Comparison of ENCODE assay signal across 8 mouse cellular contexts in the genomic region with DNA sequence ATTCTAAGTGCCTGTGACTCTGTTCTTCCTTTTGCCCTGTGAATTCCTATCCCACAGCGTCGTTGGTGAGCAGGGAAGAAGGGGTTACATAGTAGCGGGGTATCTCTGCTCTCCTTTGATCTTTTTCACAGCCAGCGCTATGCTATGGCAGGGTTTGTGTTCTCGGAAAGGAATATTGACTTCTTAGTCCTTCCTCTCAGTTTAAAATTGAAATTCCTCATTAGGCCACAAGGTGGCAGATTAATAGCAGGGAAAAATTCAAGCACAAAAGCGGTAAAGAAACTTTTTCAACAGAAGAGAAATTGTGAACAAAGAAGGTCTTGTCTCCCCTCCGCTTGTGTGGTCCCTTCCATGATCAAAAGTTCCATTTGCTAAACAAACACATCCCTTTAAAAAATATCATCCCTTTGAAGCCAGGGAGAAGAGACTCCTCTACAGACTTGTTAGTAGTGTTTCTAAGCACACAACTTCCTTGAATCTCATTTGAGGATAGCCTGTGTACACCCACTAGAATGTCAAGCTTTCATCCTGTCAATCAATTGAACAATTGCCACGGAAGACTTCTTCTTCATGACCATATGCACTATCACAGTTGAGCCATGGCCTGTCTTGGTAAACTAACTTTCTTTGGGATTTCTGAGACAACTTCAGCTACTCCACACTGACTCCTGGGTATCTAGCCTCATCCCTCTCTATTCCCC.
A peak's percentile ranks its signal among the peaks of the same experiment; 100 is the strongest.
DNase-seq lines count a peak whose midpoint lies in the region; ATAC-seq and TF ChIP-seq lines count a peak whose summit lies in the region.

No protein-coding gene starts in this region.

- no peak overlapping the region for H3K4me3 ChIP-seq in MEL (ENCODE audit: control insufficient read depth in 1 of 2, insufficient read depth in 1 of 2, low read depth in 2 of 2, low read length in 2 of 2)
- no peak overlapping the region for H3K4me3 ChIP-seq in hindbrain, embryonic 13.5 days

- peak; percentile 12 to 77 for DNase-seq in layer of hippocampus, postnatal 14 days (ENCODE audit: low spot score in 2 of 2)
- DNase-seq in layer of hippocampus, postnatal 25 days (ENCODE audit: extremely low spot score in 1 of 2, low spot score in 1 of 2), result no peak
- DNase-seq in MEL (ENCODE audit: low read depth, low spot score), result peak; percentile 63
- DNase-seq in cerebellum, postnatal 14 days, result peak; percentile 48 to 72
- peak; percentile 57 for DNase-seq in telencephalon, adult 2 months (ENCODE audit: low read depth, low spot score)
- no peak for DNase-seq in adrenal gland, postnatal 4 days (ENCODE audit: low spot score in 2 of 2)

- H3K27ac ChIP-seq in MEL (ENCODE audit: control insufficient read depth, low read depth, low read length), result no peak overlapping the region
- no peak overlapping the region for H3K27ac ChIP-seq in hindbrain, embryonic 13.5 days

- H3K4me2 ChIP-seq in hindbrain, embryonic 13.5 days, result no peak overlapping the region

- H3K9me3 ChIP-seq in MEL (replicated peaks; ENCODE audit: insufficient read depth, low read length), result no peaks in the 10 kb centered on the region
- H3K9me3 ChIP-seq in hindbrain, embryonic 13.5 days, result no peaks in the 10 kb centered on the region

- H3K79me2 ChIP-seq in MEL (ENCODE audit: control insufficient read depth, insufficient read depth, low read length, poor library complexity), result no peaks in the 10 kb centered on the region

- TF ChIP-seq EP300 in MEL (IDR thresholded peaks at IDR 0.05; ENCODE audit: low read depth in 1 of 2, low read length in 2 of 2), result no peak

- TF ChIP-seq CTCF in MEL (IDR thresholded peaks at IDR 0.05 in 2 of 3, conservative IDR thresholded peaks at IDR 0.05 in 1 of 3; ENCODE audit: control insufficient read depth in 1 of 3, insufficient read depth in 1 of 3, low read depth in 2 of 3, low read length in 3 of 3, poor library complexity in 1 of 3, severe bottlenecking in 1 of 3), result peak in 2 of 3 experiments; percentile 50 to 83; a peak in 5 of 6 replicates

- no peaks in the 10 kb centered on the region; a peak in 1 of 4 replicates for H3K4me1 ChIP-seq in MEL (ENCODE audit: control insufficient read depth in 1 of 2, insufficient read depth in 2 of 2, low read length in 2 of 2)
- no peaks in the 10 kb centered on the region for H3K4me1 ChIP-seq in hindbrain, embryonic 13.5 days (replicated peaks)

- H3K27me3 ChIP-seq in MEL (ENCODE audit: control insufficient read depth in 1 of 2, insufficient read depth in 2 of 2, low read length in 2 of 2), result peaks cover 0 to 2% of the 10 kb centered on the region in 2 experiments; a peak in 1 of 4 replicates
- 0 out of 2 replicates have a peak, but pooled peaks cover 3% of the 10 kb centered on the region for H3K27me3 ChIP-seq in hindbrain, embryonic 13.5 days

- ATAC-seq in hindbrain, embryonic 13.5 days (ENCODE audit: low FRiP score), result peak; percentile 61
- peak; percentile 46 for ATAC-seq in megakaryocyte, adult 5-6 weeks (ENCODE audit: poor library complexity, severe bottlenecking)

- no peak overlapping the region for H3K9ac ChIP-seq in MEL (ENCODE audit: control insufficient read depth, low read depth, low read length, poor library complexity, severe bottlenecking)
- H3K9ac ChIP-seq in hindbrain, embryonic 13.5 days, result no peak overlapping the region

- TF ChIP-seq POLR2A in MEL (IDR thresholded peaks at IDR 0.05; ENCODE audit: control insufficient read depth in 1 of 2, insufficient read depth in 1 of 2, low read depth in 1 of 2, low read length in 2 of 2, poor library complexity in 1 of 2), result no peak

- 2% methylated on average over 8 of the region's 8 CpGs for WGBS in hindbrain, embryonic 13.5 days

- no peaks in the 10 kb centered on the region for H3K36me3 ChIP-seq in MEL (ENCODE audit: control insufficient read depth in 1 of 2, insufficient read depth in 2 of 2, low read length in 2 of 2)
- H3K36me3 ChIP-seq in hindbrain, embryonic 13.5 days, result no peaks in the 10 kb centered on the region

- peak; percentile 84 for TF ChIP-seq RAD21 in MEL (IDR thresholded peaks at IDR 0.05; ENCODE audit: low read depth, low read length)

TF ChIP-seq in MEL, 35 proteins besides CTCF, POLR2A, EP300 and RAD21:
- TF ChIP-seq CHD2 (IDR thresholded peaks at IDR 0.05; ENCODE audit: low read length) (no peak), SMC3 (IDR thresholded peaks at IDR 0.05; ENCODE audit: low read depth, low read length) (peak; percentile 90), ZC3H11A (IDR thresholded peaks at IDR 0.05; ENCODE audit: low read depth, low read length) (peak; percentile 72), UBTF (IDR thresholded peaks at IDR 0.05; ENCODE audit: borderline replicate concordance, insufficient read depth, low read depth, low read length) (no peak), MAZ (IDR thresholded peaks at IDR 0.05; ENCODE audit: low read depth, low read length) (no peak)

Comparison
In these comparisons a context has a peak if more than half of its experiments do, and no peak if none do; other contexts are left out.
1. DNase-seq: peak in layer of hippocampus, postnatal 14 days (2 of 2), MEL (single experiment), cerebellum, postnatal 14 days (2 of 2) and telencephalon, adult 2 months (single experiment); none in layer of hippocampus, postnatal 25 days (0 of 2) and adrenal gland, postnatal 4 days (0 of 2).